Mouse (Mus musculus) CD4-positive helper T cell, adult 2 months (primary cell): ENCODE measurements at regions not wholly inside any gene's neighbourhood (a gene's known extent, or its start where the extent isn't known, plus 50 kb on each side); places are given as distances from the start of the nearest gene placed in this dataset.

Source experiments
- DNase-seq: peaks from one replicate; pipeline ENCODE4 v3.0.0-alpha.2; 2012; ENCODE audit warnings: low read depth, missing footprints, low spot score

DNA sequence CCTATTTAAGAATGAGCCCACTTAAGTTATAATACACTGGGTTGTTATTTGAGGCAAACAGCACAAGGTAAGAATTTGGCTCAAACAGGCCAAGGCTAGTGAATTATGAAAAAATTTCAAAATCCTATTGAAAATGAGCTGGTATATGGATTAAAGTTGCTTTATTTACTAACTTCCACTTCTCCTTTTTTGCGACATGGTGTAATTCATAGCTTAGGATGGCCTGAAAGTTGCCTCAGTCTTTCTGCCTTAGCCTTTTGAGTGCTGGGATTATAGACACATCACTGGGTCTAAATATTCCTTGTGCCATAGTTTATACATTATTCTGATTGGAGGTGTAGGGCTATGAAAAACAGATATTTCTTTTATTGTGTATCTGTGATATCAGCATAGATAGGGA is 81.9 kb downstream of the Edem1 start:
- DNase-seq: no peak

- DNase-seq: no peak
Measured at GRCm38 (mm10) chr6:108912539-108912938, 84.1 kb downstream of the Edem1 start.

GRCm38 (mm10) chr6:108919372-108919913 is 91.0 kb downstream of the Edem1 start:
- no peak for DNase-seq

DNA sequence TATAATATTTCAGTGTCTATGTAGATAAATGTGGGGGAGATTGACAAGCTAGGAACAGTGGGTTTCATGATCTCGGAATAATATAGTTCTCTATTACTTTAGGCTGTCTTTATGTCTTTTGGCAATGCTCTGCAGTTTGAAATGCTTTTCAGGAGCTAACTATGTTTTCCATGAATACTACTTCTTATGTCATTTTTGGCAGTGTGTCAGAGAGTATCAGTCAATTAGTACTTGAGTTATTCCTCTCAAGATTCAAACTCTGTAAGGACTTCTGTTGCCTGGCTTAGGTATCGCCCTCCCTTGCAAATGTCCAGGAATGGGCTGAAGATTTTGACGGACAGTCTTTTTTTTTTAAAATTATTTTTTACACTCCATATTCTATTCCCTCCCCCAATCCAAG is 92.7 kb downstream of the Edem1 start:
- no peak for DNase-seq

GRCm38 (mm10) chr6:108922564-108922963 is 94.1 kb downstream of the Edem1 start:
- peak; percentile 58 for DNase-seq

DNA sequence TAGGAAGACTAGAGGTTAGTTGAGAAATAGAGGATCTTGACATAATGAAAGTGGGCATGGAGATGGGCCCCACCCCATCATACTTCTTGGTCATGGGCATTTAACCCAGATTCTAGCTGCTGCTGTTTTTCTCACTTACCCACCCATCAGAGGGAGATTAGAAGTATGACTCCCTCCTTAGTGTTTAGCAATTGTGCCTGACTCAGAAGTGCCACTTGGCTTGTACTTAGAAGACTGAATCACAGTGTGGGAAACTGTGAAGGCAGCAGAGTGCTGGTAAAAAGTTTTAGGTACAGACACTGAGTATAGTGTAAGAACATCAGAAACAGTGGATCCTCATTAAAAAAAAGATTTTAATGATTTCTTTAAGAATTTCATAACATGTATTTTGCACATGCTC is 100.5 kb downstream of the Edem1 start:
- no peak for DNase-seq

GRCm38 (mm10) chr6:108938646-108939045 is 110.2 kb downstream of the Edem1 start:
- DNase-seq: no peak

GRCm38 (mm10) chr6:108942288-108942687 is 113.8 kb downstream of the Edem1 start:
- DNase-seq: no peak

DNA sequence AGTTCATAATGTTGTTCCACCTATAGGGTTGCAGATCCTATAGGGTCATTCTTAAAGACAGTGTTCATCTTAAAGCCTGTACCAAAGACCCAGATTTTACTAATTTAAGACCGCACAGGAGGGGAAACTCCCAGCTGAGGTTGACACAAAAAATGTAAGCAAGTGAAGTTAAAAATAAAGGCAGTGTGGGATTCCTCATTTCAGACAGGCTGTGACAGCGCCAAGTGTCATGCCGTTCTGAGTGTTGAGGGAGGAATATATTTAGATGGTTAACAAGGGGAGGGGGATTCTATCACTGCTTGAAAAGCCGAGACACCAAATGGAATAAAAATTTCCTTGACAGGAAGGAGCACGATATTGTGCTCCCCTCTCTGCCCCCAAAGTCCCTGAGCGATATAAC is 123.9 kb downstream of the Edem1 start:
- no peak for DNase-seq

DNA sequence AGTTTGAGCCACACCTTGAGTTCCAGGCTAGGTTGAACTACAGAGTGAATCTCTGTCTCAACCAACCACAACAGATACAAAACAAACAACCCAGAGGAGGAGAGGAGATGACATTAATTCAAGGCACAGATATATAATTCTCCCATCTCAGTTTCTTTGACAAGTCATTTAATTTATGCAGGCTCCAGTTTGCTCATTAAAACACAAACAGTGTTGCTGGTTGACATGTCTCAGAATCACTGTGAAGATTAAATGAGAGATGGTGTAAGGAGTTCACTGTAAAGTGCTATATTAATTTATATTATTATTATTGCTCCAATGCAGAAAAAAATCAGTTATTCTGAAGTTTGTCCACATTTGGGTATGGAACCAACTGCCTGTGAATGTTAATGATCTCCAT is 134.4 kb downstream of the Edem1 start:
- DNase-seq: no peak

GRCm38 (mm10) chr6:108963295-108963694 is 134.9 kb downstream of the Edem1 start:
- DNase-seq: peak; percentile 15

- DNase-seq: no peak
Measured at GRCm38 (mm10) chr6:108969477-108970176, 141.2 kb downstream of the Edem1 start.

- no peak for DNase-seq
Measured at GRCm38 (mm10) chr6:108971415-108972089, 143.1 kb downstream of the Edem1 start.

DNA sequence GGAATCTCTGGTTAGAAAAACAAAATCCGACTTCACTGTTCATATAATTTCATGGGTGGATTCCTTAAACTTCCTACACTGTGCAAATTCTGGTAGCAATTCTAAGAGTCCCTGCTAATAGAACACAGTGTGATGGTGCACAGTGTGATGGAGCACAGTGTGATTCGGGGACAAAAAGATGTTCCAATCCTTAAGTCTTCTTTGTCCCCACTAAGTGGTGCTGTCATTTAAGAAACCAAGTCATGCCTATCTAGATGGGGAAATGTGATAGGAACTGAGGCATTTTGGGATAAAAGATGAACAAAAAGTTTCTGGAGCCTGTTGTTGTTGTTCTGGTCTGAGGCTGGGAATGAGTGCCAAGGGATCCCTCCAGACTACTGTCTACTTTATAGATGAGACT is 145.3 kb downstream of the Edem1 start:
- DNase-seq: no peak

GRCm38 (mm10) chr6:108989506-108989905 is 161.1 kb downstream of the Edem1 start:
- no peak for DNase-seq

- no peak for DNase-seq
Measured at GRCm38 (mm10) chr6:108993743-108994142, 165.3 kb downstream of the Edem1 start.

GRCm38 (mm10) chr6:109004443-109004842 is 176.0 kb downstream of the Edem1 start:
- no peak for DNase-seq

DNA sequence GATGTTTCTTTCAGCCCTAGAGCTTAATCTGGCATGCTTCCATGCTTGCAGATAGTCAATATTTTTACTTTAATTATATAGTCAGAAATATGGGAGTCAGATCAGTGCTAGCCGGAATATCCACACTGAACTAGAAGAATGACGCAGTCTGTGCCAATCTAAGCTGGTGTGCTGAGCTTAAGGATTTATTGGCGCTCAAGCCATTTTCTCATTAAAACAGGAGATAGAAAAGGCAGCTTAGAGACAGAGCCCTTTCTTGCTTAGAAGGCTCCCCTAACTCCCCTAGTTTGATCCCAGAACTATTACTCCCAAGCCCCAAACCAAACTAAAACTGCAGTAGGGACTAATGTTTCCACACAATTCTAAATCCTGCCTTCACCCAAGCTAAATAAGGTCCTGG is 180.9 kb downstream of the Edem1 start:
- DNase-seq: no peak

DNA sequence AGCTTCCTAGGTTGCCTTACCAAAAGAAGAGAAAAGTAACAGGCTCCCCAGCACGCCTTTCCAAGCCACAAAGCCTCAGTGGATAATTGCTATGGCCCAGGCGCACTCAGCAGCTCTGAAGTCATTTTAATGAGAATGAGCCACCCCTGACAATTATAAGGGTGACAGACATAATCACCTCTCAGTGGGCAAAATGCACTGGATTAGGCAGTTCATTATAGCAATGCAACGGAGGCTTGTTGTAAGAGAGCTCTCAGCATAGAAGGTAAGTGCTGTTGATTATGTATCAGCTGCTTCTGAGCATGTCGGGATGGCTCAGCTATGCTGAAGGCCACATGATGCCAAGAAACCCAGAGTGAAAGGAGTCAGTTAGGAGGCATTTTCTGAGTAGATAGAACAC is 181.4 kb downstream of the Edem1 start:
- no peak for DNase-seq

DNA sequence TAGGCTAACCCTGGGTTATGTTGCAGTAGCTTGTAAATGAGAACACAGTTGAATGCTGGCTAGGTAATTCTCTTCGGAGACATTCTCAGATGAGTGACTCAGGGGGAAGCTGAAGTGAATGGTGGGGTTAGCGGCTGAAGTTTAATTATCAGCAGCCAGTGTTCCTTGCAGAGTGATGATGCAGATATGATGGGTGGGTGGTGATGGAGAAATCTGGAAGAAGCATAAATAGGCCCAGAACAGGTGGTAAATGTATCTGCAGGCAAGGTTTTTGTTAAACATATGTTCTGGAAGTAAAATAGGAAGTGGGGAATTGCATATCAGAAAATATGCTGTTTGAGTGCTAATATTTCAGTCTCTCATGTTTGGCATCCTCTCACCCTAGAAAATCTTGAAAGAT is 191.3 kb downstream of the Edem1 start:
- no peak for DNase-seq
